Mouse (Mus musculus): ENCODE data around the gene Cycs. TPM values are rescaled to one million over a fixed set of nuclear protein-coding genes. Genes with fewer than 3 reads are reported as not detected.
"Not testable (repeated sequence)": the region's sequence is repeated elsewhere in the genome, so short reads cannot be mapped to it uniquely, and the experiment has no call there.

Cycs gene
- 85.5 and 98.8 TPM in 2 replicates for total RNA-seq (2015)
- 91.9 and 104 TPM in 2 replicates for total RNA-seq (2017)

- peak; percentile 95 for ATAC-seq (ENCODE audit: poor library complexity, severe bottlenecking)
Measured at GRCm38 (mm10) chr6:50566141-50566996, at the start of gene Cycs. Gene Cycs, minus strand, starts transcription at chr6:50566538.

GRCm38 (mm10) chr6:50601620-50602019 is 35.3 kb upstream of the Cycs start:
- ATAC-seq (ENCODE audit: poor library complexity, severe bottlenecking) = peak; percentile 67

- ATAC-seq (ENCODE audit: poor library complexity, severe bottlenecking) = no peak
Measured at GRCm38 (mm10) chr6:50598560-50598959, 32.2 kb upstream of the Cycs start.

- ATAC-seq (ENCODE audit: poor library complexity, severe bottlenecking) = peak; percentile 94
Measured at GRCm38 (mm10) chr6:50596301-50597211, 30.2 kb upstream of the Cycs start, which contains the start of gene 4921507P07Rik. Gene 4921507P07Rik, minus strand, starts transcription at chr6:50596632.

- ATAC-seq (ENCODE audit: poor library complexity, severe bottlenecking) = no peak
Measured at GRCm38 (mm10) chr6:50594372-50594771, 28.0 kb upstream of the Cycs start.

- ATAC-seq (ENCODE audit: poor library complexity, severe bottlenecking) = no peak
Measured at GRCm38 (mm10) chr6:50593334-50593845, 27.1 kb upstream of the Cycs start.

GRCm38 (mm10) chr6:50590234-50590633 is 23.9 kb upstream of the Cycs start:
- no peak for ATAC-seq (ENCODE audit: poor library complexity, severe bottlenecking)

- ATAC-seq (ENCODE audit: poor library complexity, severe bottlenecking) = peak; percentile 93
Measured at GRCm38 (mm10) chr6:50588251-50588650, 21.9 kb upstream of the Cycs start.

- ATAC-seq (ENCODE audit: poor library complexity, severe bottlenecking) = no peak
Measured at GRCm38 (mm10) chr6:50587412-50587811, 21.1 kb upstream of the Cycs start.

- no peak for ATAC-seq (ENCODE audit: poor library complexity, severe bottlenecking)
Measured at GRCm38 (mm10) chr6:50586316-50586715, 20.0 kb upstream of the Cycs start.

- ATAC-seq (ENCODE audit: poor library complexity, severe bottlenecking) = no peak
Measured at GRCm38 (mm10) chr6:50585733-50586132, 19.4 kb upstream of the Cycs start.

- ATAC-seq (ENCODE audit: poor library complexity, severe bottlenecking) = no peak
Measured at GRCm38 (mm10) chr6:50571661-50572060, 5.3 kb upstream of the Cycs start.

GRCm38 (mm10) chr6:50566997-50567255 is 588 bp upstream of the Cycs start:
- no peak for ATAC-seq (ENCODE audit: poor library complexity, severe bottlenecking)

- no peak for ATAC-seq (ENCODE audit: poor library complexity, severe bottlenecking)
Measured at GRCm38 (mm10) chr6:50563651-50564050, 2.7 kb downstream of the Cycs start.

- ATAC-seq (ENCODE audit: poor library complexity, severe bottlenecking) = no peak
Measured at GRCm38 (mm10) chr6:50562421-50562820, 3.9 kb downstream of the Cycs start.

- ATAC-seq (ENCODE audit: poor library complexity, severe bottlenecking) = peak; percentile 76
Measured at GRCm38 (mm10) chr6:50560776-50561175, 5.6 kb downstream of the Cycs start.

GRCm38 (mm10) chr6:50558877-50559276 is 7.5 kb downstream of the Cycs start:
- ATAC-seq (ENCODE audit: poor library complexity, severe bottlenecking) = peak; percentile 41; the same call in 1 of the 2 replicates

- no peak for ATAC-seq (ENCODE audit: poor library complexity, severe bottlenecking)
Measured at GRCm38 (mm10) chr6:50557566-50557965, 8.8 kb downstream of the Cycs start.

- ATAC-seq (ENCODE audit: poor library complexity, severe bottlenecking) = not testable (repeated sequence)
Measured at GRCm38 (mm10) chr6:50554223-50554622, 12.1 kb downstream of the Cycs start.

GRCm38 (mm10) chr6:50552881-50553518 is 13.3 kb downstream of the Cycs start:
- no peak for ATAC-seq (ENCODE audit: poor library complexity, severe bottlenecking)

GRCm38 (mm10) chr6:50549791-50550190 is 16.5 kb downstream of the Cycs start:
- no peak for ATAC-seq (ENCODE audit: poor library complexity, severe bottlenecking)
